Mouse (Mus musculus) ES-Bruce4 (cell line): ENCODE measurements around the gene Zfp710.

Experiments used
- CTCF ChIP-seq: IDR thresholded peaks from one replicate; pipeline ENCODE4 v1.8.1; 2011; ENCODE audit warnings: low read depth, low read length
- EP300 ChIP-seq: IDR thresholded peaks from 2 replicates; pipeline ENCODE4 v1.6.1; 2011; ENCODE audit warnings: low read depth, low read length; ENCODE audit not compliant: insufficient read depth
- POLR2A ChIP-seq: IDR thresholded peaks from one replicate; pipeline ENCODE4 v1.8.1; 2011; ENCODE audit warnings: low read length; ENCODE audit not compliant: insufficient read depth

DNA sequence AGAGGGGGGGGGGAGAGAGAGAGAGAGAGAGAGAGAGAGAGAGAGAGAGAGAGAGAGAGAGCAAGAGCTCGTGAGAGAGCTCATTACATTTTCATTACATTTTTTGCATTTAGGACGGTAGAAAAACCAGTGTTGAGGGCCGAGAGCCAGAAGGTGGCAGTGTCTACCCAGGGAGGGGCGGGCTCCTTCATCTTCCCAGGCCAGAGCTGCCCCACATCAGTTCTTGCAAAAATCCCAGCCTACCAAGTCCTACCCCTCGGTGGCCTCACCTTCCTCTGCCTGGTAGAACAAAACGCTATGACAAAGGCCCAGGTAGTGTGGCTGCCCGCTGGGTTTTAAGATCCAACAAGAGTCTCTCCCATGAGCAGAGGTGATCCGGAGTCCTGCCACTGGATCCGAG lies 116.2 kb downstream of the Zfp710 start:
- TF ChIP-seq CTCF (peak; percentile 88), POLR2A (no peak), EP300 (no peak)
